Mouse (Mus musculus) intestine, postnatal 0 days (tissue): ENCODE results near the gene Prickle4. TPM values are rescaled to one million over a fixed set of nuclear protein-coding genes. Genes with fewer than 3 reads are reported as not detected.

Source experiments
- ATAC-seq: fragments of 200-750 bp; cut with Nextera tagmentation; 2 replicates; pipeline ENCODE4 v1.8.0; 2017; ENCODE audit warnings: mild to moderate bottlenecking, moderate TSS enrichment, moderate library complexity
- H3K27ac ChIP-seq: fragments of 300-500 bp; sonication (generic); 2 replicates; pipeline ENCODE4 v1.5.1; 2014; ENCODE audit warnings: mild to moderate bottlenecking, low read depth, low read length, moderate library complexity
- H3K27me3 ChIP-seq: fragments of 300-500 bp; sonication (generic); replicated peaks from 2 replicates; pipeline ENCODE4 v1.6.1; 2014; ENCODE audit warnings: low read length, mixed read lengths; ENCODE audit not compliant: control insufficient read depth, insufficient read depth
- H3K36me3 ChIP-seq: fragments of 300-500 bp; sonication (generic); 2 replicates; pipeline ENCODE4 v1.6.1; 2014; ENCODE audit warnings: mild to moderate bottlenecking, moderate library complexity; ENCODE audit not compliant: control insufficient read depth, insufficient read depth
- H3K4me1 ChIP-seq: fragments of 300-500 bp; sonication (generic); replicated peaks from 2 replicates; pipeline ENCODE4 v1.6.1; 2014; ENCODE audit warnings: antibody characterized with exemption, low read length, mixed read lengths; ENCODE audit not compliant: control insufficient read depth, insufficient read depth
- H3K4me2 ChIP-seq: fragments of 300-500 bp; sonication (generic); replicated peaks from 2 replicates; pipeline ENCODE4 v1.6.1; 2014; ENCODE audit warnings: low read depth, mild to moderate bottlenecking, moderate library complexity
- H3K4me3 ChIP-seq: fragments of 300-500 bp; sonication (generic); 2 replicates; pipeline ENCODE4 v1.5.1; 2014; ENCODE audit warnings: low read depth, low read length
- H3K9ac ChIP-seq: fragments of 300-500 bp; sonication (generic); 2 replicates; pipeline ENCODE4 v1.6.1; 2014; ENCODE audit warnings: mild to moderate bottlenecking, low read depth, low read length
- H3K9me3 ChIP-seq: fragments of 300-500 bp; sonication (generic); 2 replicates; pipeline ENCODE4 v1.6.1; 2016; ENCODE audit warnings: mixed run types; ENCODE audit not compliant: control insufficient read depth
- CTCF ChIP-seq: sonication (generic); IDR thresholded peaks from 2 replicates; pipeline ENCODE4 v1.5.1; 2016; ENCODE audit warnings: low read depth, mild to moderate bottlenecking, control low read depth, antibody characterized with exemption, moderate library complexity
- WGBS: fragments of 180-500 bp; shearing (Covaris S2); extraction: QIAGEN DNeasy Blood & Tissue Kit; methylation state at CpG from one replicate; pipeline ENCODE4 v1.1.7; 2014; 5-methylcytosine and 5-hydroxymethylcytosine counted together
- polyA plus RNA-seq: library from polyadenylated mRNA; unstranded; fragments of >200 nt; fragmentation: Nextera tagmentation; extraction: Ambion mirVana; gene quantifications from 2 replicates; pipeline ENCODE4 v1.2.1, GENCODE M21; 2015

Gene Prickle4
- polyA plus RNA-seq, 1 experiment from 2014 or later, result 0.33 TPM

DNA sequence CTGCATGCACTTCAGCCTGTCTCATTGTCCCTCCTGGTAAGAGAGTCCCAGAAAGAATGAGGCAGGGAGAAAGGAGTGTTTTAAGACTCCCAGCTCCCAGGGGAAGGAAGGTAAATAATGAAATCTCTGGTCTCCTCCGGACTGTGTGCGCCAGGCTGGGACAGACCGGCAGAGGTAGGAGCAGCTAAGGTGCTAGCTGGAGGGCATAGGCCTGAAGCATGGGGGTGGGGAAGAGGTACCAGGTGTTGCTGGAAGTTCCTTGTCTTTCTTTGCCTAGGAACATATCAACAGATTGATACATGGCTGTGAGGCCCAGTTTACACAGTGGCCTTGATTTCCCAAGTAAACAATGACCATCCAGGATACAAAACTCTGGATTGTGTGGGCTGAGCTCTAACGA lies 14.4 kb upstream of the Prickle4 start:
- Histone ChIP-seq H3K4me1 (no peaks in the 10 kb centered on the region), H3K4me2 (no peak overlapping the region), H3K36me3 (no peaks in the 10 kb centered on the region), H3K27me3 (no peaks in the 10 kb centered on the region), H3K9me3 (no peaks in the 10 kb centered on the region), H3K4me3 (no peak overlapping the region), H3K27ac (no peak overlapping the region), H3K9ac (no peak overlapping the region)
- no peak for ATAC-seq
- TF ChIP-seq CTCF, result no peak
- 41% methylated on average over 4 of the region's 4 CpGs for WGBS

DNA sequence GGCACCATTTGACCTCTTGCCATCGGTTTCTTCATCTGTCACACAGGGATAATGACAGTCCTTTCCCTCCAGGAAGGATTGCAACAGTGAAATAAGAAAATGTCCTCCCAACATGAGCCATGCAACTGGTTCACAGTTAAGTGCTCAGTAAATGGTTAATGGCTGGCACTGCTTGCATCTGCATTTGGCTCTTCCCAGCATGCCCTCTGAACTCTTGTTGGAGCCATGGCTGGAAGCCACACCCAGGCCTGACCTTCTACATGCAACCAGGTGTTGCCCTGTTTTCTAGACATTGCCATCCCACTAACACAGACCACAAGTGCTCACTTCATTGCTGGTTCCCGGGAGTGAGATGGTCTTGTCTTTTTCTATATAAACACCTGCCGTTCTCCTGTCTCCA lies 13.4 kb upstream of the Prickle4 start:
- no peaks in the 10 kb centered on the region for H3K4me1 ChIP-seq
- H3K9me3 ChIP-seq, result no peaks in the 10 kb centered on the region
- no peak overlapping the region for H3K4me2 ChIP-seq
- H3K9ac ChIP-seq, result no peak overlapping the region
- no peaks in the 10 kb centered on the region for H3K27me3 ChIP-seq
- TF ChIP-seq CTCF, result no peak
- WGBS, result 72% methylated on average over 3 of the region's 3 CpGs
- ATAC-seq, result no peak
- H3K4me3 ChIP-seq, result no peak overlapping the region
- H3K36me3 ChIP-seq, result peaks cover 10% of the 10 kb centered on the region; the same call in 1 of the 2 replicates
- H3K27ac ChIP-seq, result no peak overlapping the region

DNA sequence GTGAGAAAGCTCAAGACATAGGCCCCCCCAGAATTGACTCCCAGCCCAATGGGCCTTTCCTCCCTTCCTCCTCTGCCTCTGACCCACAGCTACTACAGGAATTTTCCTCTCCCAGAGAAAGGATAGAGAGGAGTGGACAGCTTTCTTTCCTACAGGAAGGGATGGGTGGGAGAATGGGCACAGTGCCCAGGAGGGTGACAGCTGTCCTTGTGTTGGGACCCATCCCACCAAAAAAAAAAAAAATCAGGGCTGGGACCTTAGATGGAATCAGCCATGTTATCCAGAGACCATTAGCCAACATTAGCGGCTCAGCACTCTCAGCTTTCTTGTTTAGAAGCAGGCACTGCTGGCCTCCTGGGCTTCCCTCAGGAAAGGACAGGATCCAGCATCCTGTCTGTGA lies 11.7 kb upstream of the Prickle4 start:
- Histone ChIP-seq H3K4me2 (no peak overlapping the region), H3K9me3 (no peaks in the 10 kb centered on the region), H3K27me3 (no peaks in the 10 kb centered on the region), H3K27ac (no peak overlapping the region), H3K4me3 (no peak overlapping the region), H3K9ac (no peak overlapping the region), H3K4me1 (no peaks in the 10 kb centered on the region), H3K36me3 (peaks cover 27% of the 10 kb centered on the region)
- no peak for TF ChIP-seq CTCF
- WGBS, result 50% methylated on average over 1 of the region's 1 CpGs
- ATAC-seq, result no peak

DNA sequence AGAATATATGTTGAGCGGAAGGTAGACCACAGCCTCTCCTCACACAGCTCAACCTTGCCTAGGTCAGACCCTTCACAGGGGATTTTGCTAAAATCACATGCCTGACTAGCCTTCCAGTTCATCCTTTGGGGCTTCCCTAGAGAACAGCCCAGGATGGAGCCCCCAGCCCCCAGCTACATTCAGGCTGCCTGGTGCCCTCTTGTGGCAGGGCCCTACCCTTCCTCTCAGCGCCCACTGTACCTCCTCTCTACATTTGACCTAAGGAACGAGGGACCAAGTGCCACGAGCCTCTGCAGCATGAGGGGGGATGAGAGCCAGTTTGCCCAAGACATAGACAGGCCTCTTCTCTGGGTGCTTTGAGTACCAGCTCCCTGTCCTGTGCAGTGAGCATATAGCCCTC lies 10.2 kb upstream of the Prickle4 start:
- no peak overlapping the region for H3K9ac ChIP-seq
- peaks cover 38% of the 10 kb centered on the region for H3K36me3 ChIP-seq
- no peak overlapping the region for H3K4me2 ChIP-seq
- H3K4me3 ChIP-seq, result no peak overlapping the region
- no peaks in the 10 kb centered on the region for H3K4me1 ChIP-seq
- H3K9me3 ChIP-seq, result no peaks in the 10 kb centered on the region
- TF ChIP-seq CTCF, result peak; percentile 32
- 78% methylated on average over 4 of the region's 4 CpGs for WGBS
- no peaks in the 10 kb centered on the region for H3K27me3 ChIP-seq
- no peak overlapping the region for H3K27ac ChIP-seq
- ATAC-seq, result no peak

DNA sequence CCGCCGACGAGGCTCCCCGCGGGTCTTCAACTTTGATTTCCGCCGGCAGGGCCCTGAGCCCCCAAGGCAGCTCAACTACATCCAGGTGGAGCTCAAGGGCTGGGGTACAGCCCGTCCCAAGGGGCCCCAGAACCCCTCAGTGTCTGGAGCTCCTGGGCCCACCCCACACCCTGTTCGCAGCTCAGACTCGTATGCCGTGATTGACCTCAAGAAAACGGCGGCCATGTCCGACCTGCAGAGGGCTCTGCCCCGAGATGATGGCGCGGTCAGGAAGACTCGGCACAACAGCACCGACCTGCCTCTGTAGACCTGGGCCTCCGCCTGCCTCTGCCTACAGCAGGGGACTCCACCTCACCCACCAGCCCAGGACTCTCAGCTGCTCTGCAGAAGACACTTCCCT lies 9.0 kb upstream of the Prickle4 start:
- Histone ChIP-seq H3K27me3 (no peaks in the 10 kb centered on the region), H3K36me3 (peaks cover 41% of the 10 kb centered on the region), H3K27ac (no peak overlapping the region), H3K9ac (no peak overlapping the region), H3K9me3 (no peaks in the 10 kb centered on the region), H3K4me2 (no peak overlapping the region), H3K4me3 (no peak overlapping the region), H3K4me1 (no peaks in the 10 kb centered on the region)
- TF ChIP-seq CTCF, result 0 out of 2 replicates have a peak, but pooled peaks have one; percentile 8
- WGBS, result 63% methylated on average over 20 of the region's 20 CpGs
- ATAC-seq, result no peak

DNA sequence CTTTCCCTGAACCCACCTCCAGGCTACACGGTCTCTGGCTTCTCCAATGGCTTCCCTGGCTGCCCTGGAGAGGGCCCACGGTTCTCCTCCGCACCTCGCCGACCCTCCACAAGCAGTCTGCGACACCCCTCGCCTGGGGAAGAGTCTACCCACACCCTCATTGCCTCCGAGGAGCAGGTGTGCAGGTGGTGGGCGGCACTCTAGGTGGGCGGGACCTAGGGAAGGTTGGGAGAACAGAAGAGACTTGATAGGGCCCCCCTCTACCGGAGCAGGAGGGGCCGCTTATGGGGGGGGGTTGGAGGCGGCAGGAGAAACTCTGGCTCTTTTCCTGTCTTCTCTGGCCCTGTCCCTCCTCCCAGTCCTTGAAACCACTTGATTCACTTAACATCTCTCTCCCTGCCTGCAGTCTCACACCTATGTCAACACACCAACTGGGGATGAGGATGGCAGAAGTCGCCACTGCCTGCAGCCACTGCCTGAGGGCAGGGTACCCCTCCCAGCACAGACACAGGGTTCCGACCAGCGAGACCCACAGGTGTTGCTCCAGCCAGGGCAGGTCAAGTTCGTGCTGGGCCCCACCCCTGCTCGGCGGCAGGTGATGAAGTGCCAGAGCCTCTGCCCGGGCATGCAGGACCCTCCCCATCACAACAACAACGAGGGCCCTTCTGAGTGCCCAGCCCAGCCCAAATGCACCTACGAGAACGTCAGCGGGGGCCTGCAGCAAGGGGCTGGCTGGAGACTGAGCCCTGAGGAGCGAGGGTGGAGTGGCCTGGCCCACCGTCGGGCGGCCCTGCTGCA lies 8.2 kb upstream of the Prickle4 start:
- no peak overlapping the region for H3K4me2 ChIP-seq
- WGBS, result 56% methylated on average over 28 of the region's 28 CpGs
- TF ChIP-seq CTCF, result no peak

More for the DNA sequence above, 8.2 kb upstream of the Prickle4 start:
- Histone ChIP-seq H3K4me1 (no peaks in the 10 kb centered on the region), H3K4me3 (no peak overlapping the region), H3K9me3 (no peaks in the 10 kb centered on the region), H3K27me3 (no peaks in the 10 kb centered on the region), H3K27ac (no peak overlapping the region), H3K36me3 (peaks cover 41% of the 10 kb centered on the region), H3K9ac (no peak overlapping the region)
- ATAC-seq, result no peak
